Mouse (Mus musculus) brain, embryonic 14.5 days (tissue): ENCODE measurements around the gene Srsf7.

Experiments
- CTCF ChIP-seq: fragments of 200-500 bp; IDR thresholded peaks from 2 replicates; pipeline ENCODE4 v1.5.1; 2012; ENCODE audit warnings: inconsistent platforms, mild to moderate bottlenecking, moderate library complexity, borderline replicate concordance; ENCODE audit not compliant: insufficient read depth, insufficient read length; ENCODE audit errors: extremely low read depth
- POLR2A ChIP-seq: fragments of 200-500 bp; IDR thresholded peaks from 2 replicates; pipeline ENCODE4 v1.6.1; 2012; ENCODE audit warnings: mild to moderate bottlenecking, inconsistent platforms, borderline replicate concordance; ENCODE audit not compliant: poor library complexity, insufficient read depth, insufficient read length, severe bottlenecking; ENCODE audit errors: extremely low read depth

GRCm38 (mm10) chr17:80165741-80166140 lies 41.4 kb downstream of the Srsf7 start:
- TF ChIP-seq POLR2A: no peak
- no peak for TF ChIP-seq CTCF
